Mouse (Mus musculus) liver, adult 2 months (tissue): ENCODE measurements at regions not wholly inside any gene's neighbourhood (a gene's known extent, or its start where the extent isn't known, plus 50 kb on each side); places are given as distances from the start of the nearest gene placed in this dataset.

Experiments
- CTCF ChIP-seq: fragments of 200-500 bp; IDR thresholded peaks from 2 replicates; pipeline ENCODE4 v1.5.1; 2011; ENCODE audit warnings: low read depth, low read length, control low read depth
- POLR2A ChIP-seq: fragments of 200-500 bp; IDR thresholded peaks from 2 replicates; pipeline ENCODE4 v1.6.1; 2011; ENCODE audit warnings: low read length, control low read depth; ENCODE audit not compliant: insufficient read depth; ENCODE audit errors: extremely low read depth

DNA sequence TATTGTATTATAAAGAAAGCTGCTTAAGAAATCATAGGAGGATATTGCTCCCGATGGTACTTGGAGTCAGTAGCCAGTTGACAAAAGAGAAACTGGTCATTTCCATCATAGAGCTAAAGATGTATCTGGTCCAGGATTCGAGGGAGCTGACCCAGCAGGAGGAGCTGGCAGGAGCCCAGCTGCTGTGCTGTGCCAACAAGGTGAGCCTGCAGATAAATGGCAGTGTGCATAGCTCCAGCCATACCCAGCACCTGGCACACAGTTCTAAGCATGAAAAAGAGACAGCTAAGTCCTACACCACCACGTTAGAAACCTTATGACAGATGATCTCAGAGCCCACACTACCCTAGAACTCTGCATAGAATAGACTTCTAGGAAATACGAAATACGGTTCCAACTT is 64.6 kb upstream of the Krr1 start:
- TF ChIP-seq POLR2A (no peak), CTCF (no peak)
